Mouse (Mus musculus) embryonic facial prominence, embryonic 15.5 days (tissue): ENCODE measurements around the gene Hoxb3. TPM values are rescaled to one million over a fixed set of nuclear protein-coding genes. Genes with fewer than 3 reads are reported as not detected.

Source experiments
- ATAC-seq: fragments of 200-750 bp; cut with Nextera tagmentation; 2 replicates; pipeline ENCODE4 v1.8.0; 2017; ENCODE audit warnings: low read depth, moderate TSS enrichment; ENCODE audit not compliant: insufficient number of reproducible peaks, low FRiP score, low TSS enrichment
- H3K27ac ChIP-seq: fragments of 300-500 bp; sonication (generic); replicated peaks from 2 replicates; pipeline ENCODE4 v1.5.1; 2015; ENCODE audit warnings: mild to moderate bottlenecking, inconsistent platforms
- H3K27me3 ChIP-seq: fragments of 300-500 bp; sonication (generic); 2 replicates; pipeline ENCODE4 v1.6.1; 2015; ENCODE audit warnings: inconsistent platforms
- H3K36me3 ChIP-seq: fragments of 300-500 bp; sonication (generic); 2 replicates; pipeline ENCODE4 v1.6.1; 2015; ENCODE audit warnings: mild to moderate bottlenecking, inconsistent platforms
- H3K4me1 ChIP-seq: fragments of 300-500 bp; sonication (generic); 2 replicates; pipeline ENCODE4 v1.6.1; 2015; ENCODE audit warnings: inconsistent platforms
- H3K4me2 ChIP-seq: fragments of 300-500 bp; sonication (generic); replicated peaks from 2 replicates; pipeline ENCODE4 v1.6.1; 2015; ENCODE audit warnings: mild to moderate bottlenecking, inconsistent platforms
- H3K4me3 ChIP-seq: fragments of 300-500 bp; sonication (generic); replicated peaks from 2 replicates; pipeline ENCODE4 v1.5.1; 2015; ENCODE audit warnings: mild to moderate bottlenecking, inconsistent platforms
- H3K9ac ChIP-seq: fragments of 300-500 bp; sonication (generic); 2 replicates; pipeline ENCODE4 v1.6.1; 2015; ENCODE audit warnings: inconsistent platforms
- H3K9me3 ChIP-seq: fragments of 300-500 bp; sonication (generic); replicated peaks from 2 replicates; pipeline ENCODE4 v1.6.1; 2016; ENCODE audit warnings: inconsistent platforms
- WGBS: fragments of 180-500 bp; shearing (Covaris S2); methylation state at CpG from one replicate; pipeline ENCODE4 v1.1.7; 2015; 5-methylcytosine and 5-hydroxymethylcytosine counted together
- polyA plus RNA-seq: library from polyadenylated mRNA; unstranded; fragments of >200 nt; fragmentation: Nextera tagmentation; extraction: Ambion mirVana; gene quantifications from 2 replicates; pipeline ENCODE4 v1.2.1, GENCODE M21; 2015

The Hoxb3 gene
- polyA plus RNA-seq, 1 experiment from 2014 or later, result 0.07 TPM

GRCm38 (mm10) chr11:96290705-96291355 lies 32.3 kb upstream of the Hoxb3 start:
- H3K4me1 ChIP-seq, result peaks cover 2% of the 10 kb centered on the region; the same call in 1 of the 2 replicates
- no peak overlapping the region for H3K4me2 ChIP-seq
- no peak for ATAC-seq
- no peaks in the 10 kb centered on the region for H3K36me3 ChIP-seq
- H3K9me3 ChIP-seq, result no peaks in the 10 kb centered on the region
- no peak overlapping the region for H3K9ac ChIP-seq
- peaks cover 100% of the 10 kb centered on the region for H3K27me3 ChIP-seq
- 5% methylated on average over 17 of the region's 17 CpGs for WGBS
- no peak overlapping the region for H3K27ac ChIP-seq
- H3K4me3 ChIP-seq, result no peak overlapping the region

- ATAC-seq, result no peak
- 1% methylated on average over 22 of the region's 22 CpGs for WGBS
- H3K4me3 ChIP-seq, result no peak within 1 kb of the TSS
- no peak within 1 kb of the TSS for H3K27ac ChIP-seq
- no peak within 1 kb of the TSS for H3K4me2 ChIP-seq
- H3K27me3 ChIP-seq, result peaks cover 100% of the 10 kb centered on the region
- no peak within 1 kb of the TSS for H3K9ac ChIP-seq
- no peaks in the 10 kb centered on the region for H3K9me3 ChIP-seq
- peaks cover 2% of the 10 kb centered on the region; the same call in 1 of the 2 replicates for H3K4me1 ChIP-seq
- no peaks in the 10 kb centered on the region for H3K36me3 ChIP-seq
These were observed 31.2 kb upstream of the Hoxb3 start, which contains the start of gene Hoxb6 for GRCm38 (mm10) chr11:96291681-96292564. Gene Hoxb6 (plus strand): TSS chr11:96292476.

- Histone ChIP-seq H3K4me1 (peaks cover 2% of the 10 kb centered on the region; the same call in 1 of the 2 replicates), H3K27me3 (peaks cover 100% of the 10 kb centered on the region), H3K4me2 (no peak overlapping the region), H3K9ac (no peak overlapping the region), H3K27ac (no peak overlapping the region), H3K4me3 (no peak overlapping the region), H3K36me3 (no peaks in the 10 kb centered on the region), H3K9me3 (no peaks in the 10 kb centered on the region)
- ATAC-seq, result no peak
- under 1% methylated on average over 12 of the region's 12 CpGs for WGBS
These were observed 30.4 kb upstream of the Hoxb3 start for GRCm38 (mm10) chr11:96292565-96293301.

DNA sequence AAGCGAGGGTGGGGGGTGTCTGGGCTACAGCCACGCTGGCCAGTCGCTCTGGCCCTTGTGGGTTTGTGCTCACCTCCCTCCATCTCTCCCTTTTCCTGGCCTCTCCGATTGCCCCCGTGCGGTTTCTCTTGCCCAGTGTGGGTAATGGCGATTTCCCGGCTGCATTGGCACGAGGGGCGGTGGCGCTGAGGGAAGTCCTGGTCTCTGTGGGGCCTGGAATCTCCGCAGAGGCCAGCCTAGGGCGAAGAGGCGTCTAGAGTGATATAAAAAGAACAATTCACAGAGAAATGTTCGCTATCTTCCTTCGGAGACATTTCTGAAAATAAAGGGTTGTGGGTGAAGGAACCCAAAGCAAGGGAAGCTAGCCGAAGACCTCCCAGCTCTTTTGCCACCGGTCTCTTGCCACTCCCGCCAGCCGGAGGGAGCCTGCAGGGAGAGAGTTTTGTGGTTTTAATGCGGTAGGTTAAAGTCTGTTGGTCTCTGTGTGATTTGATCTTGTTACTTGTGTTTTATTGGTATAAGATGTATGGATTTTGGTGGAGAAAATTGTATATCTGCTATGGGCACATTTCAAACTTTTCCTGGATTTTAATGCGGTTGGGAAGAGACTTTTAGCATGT lies 29.7 kb upstream of the Hoxb3 start:
- Histone ChIP-seq H3K4me2 (no peak overlapping the region), H3K9ac (no peak overlapping the region)

DNA sequence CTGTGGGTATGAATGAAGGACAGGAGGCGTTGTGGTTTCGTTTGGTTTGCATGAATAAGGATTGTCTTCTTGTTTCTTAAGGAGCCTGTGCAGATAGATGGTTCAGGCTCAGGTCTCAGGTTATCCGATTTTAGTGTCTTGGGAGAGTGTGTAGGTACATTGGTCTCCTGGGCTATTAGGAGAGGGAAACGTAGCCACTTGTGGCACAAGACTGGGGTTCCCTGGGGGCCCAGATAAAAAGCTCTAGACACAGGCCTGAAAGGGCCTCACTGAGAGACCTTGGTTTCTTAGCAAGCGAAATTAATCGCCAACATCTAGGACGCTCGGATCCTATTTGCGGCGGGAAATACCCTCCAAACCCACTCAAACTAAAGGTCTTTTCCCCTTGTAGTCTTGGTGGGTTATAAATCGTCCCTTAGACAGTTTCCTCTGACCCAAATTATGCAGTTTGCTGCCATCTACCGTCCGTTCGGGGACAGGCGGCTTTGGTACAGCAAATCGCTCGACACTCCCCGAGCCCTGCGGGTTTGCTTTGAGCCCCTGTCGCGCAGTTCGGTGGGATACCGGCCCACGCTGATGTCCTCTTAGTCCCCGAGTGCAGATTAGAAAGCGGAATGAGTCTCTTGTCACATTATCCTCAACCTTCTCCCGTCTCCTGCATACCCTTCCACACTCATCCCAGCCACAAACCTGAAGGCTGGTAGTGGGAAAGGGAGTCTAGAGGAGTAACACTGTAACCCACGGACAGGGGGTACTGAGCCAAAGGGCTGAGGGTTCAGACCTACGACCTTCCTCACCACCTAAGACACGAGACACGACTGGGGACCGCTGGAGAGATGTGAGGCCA lies 28.7 kb upstream of the Hoxb3 start:
- Histone ChIP-seq H3K27ac (no peak overlapping the region), H3K9ac (no peak overlapping the region), H3K4me1 (peaks cover 8% of the 10 kb centered on the region; the same call in 1 of the 2 replicates), H3K27me3 (peaks cover 100% of the 10 kb centered on the region), H3K4me3 (no peak overlapping the region), H3K36me3 (no peaks in the 10 kb centered on the region), H3K4me2 (no peak overlapping the region), H3K9me3 (no peaks in the 10 kb centered on the region)
- WGBS, result under 1% methylated on average over 32 of the region's 32 CpGs
- no peak for ATAC-seq

More for the DNA sequence above, 29.7 kb upstream of the Hoxb3 start:
- H3K4me3 ChIP-seq, result no peak overlapping the region
- WGBS, result 1% methylated on average over 22 of the region's 22 CpGs
- H3K9me3 ChIP-seq, result no peaks in the 10 kb centered on the region
- peaks cover 100% of the 10 kb centered on the region for H3K27me3 ChIP-seq
- no peaks in the 10 kb centered on the region for H3K36me3 ChIP-seq
- no peak overlapping the region for H3K27ac ChIP-seq
- no peak for ATAC-seq
- H3K4me1 ChIP-seq, result peaks cover 2% of the 10 kb centered on the region; the same call in 1 of the 2 replicates

GRCm38 (mm10) chr11:96295092-96295835 lies 27.9 kb upstream of the Hoxb3 start:
- Histone ChIP-seq H3K27ac (no peak overlapping the region), H3K4me3 (no peak overlapping the region), H3K9ac (no peak overlapping the region), H3K36me3 (no peaks in the 10 kb centered on the region), H3K4me2 (no peak overlapping the region), H3K27me3 (peaks cover 100% of the 10 kb centered on the region), H3K4me1 (peaks cover 9% of the 10 kb centered on the region; the same call in 1 of the 2 replicates), H3K9me3 (no peaks in the 10 kb centered on the region)
- no peak for ATAC-seq
- under 1% methylated on average over 30 of the region's 30 CpGs for WGBS

DNA sequence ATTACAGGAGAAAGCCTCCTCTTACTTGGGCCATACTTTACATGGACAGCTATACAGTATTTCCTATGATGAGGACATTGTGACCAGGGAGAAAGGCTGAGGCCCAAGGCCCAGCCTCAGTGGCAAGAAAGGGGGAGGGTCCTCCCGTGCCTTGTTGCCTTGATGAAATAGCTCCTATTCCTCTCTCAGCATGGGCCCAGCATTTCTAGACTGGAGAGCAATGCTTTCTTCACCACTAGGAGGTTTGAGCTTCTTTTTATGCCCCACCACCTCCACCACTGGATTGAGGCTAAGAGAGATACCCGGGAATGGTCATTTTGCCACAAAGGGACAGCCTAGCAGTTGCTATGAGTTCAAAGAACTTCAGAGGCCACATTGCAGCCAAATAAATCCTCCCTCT lies 26.1 kb upstream of the Hoxb3 start:
- WGBS, result 2% methylated on average over 2 of the region's 2 CpGs
- no peaks in the 10 kb centered on the region for H3K9me3 ChIP-seq
- ATAC-seq, result no peak

GRCm38 (mm10) chr11:96297428-96297827 lies 25.7 kb upstream of the Hoxb3 start:
- ATAC-seq, result no peak
- H3K36me3 ChIP-seq, result no peaks in the 10 kb centered on the region
- H3K4me2 ChIP-seq, result no peak overlapping the region
- H3K4me3 ChIP-seq, result no peak overlapping the region
- H3K4me1 ChIP-seq, result peaks cover 14% of the 10 kb centered on the region; the same call in 1 of the 2 replicates
- 4% methylated on average over 3 of the region's 3 CpGs for WGBS
- peaks cover 100% of the 10 kb centered on the region for H3K27me3 ChIP-seq
- no peaks in the 10 kb centered on the region for H3K9me3 ChIP-seq
- H3K27ac ChIP-seq, result no peak overlapping the region
- no peak overlapping the region for H3K9ac ChIP-seq

More for the DNA sequence above, 26.1 kb upstream of the Hoxb3 start:
- Histone ChIP-seq H3K4me1 (peaks cover 14% of the 10 kb centered on the region; the same call in 1 of the 2 replicates), H3K4me2 (no peak overlapping the region), H3K9ac (no peak overlapping the region), H3K27ac (no peak overlapping the region), H3K4me3 (no peak overlapping the region), H3K27me3 (peaks cover 100% of the 10 kb centered on the region), H3K36me3 (no peaks in the 10 kb centered on the region)

GRCm38 (mm10) chr11:96297968-96298635 lies 25.0 kb upstream of the Hoxb3 start:
- H3K4me2 ChIP-seq, result no peak overlapping the region
- ATAC-seq, result no peak

More at GRCm38 (mm10) chr11:96297968-96298635, 25.0 kb upstream of the Hoxb3 start:
- no peak overlapping the region for H3K4me3 ChIP-seq
- peaks cover 100% of the 10 kb centered on the region for H3K27me3 ChIP-seq
- H3K27ac ChIP-seq, result no peak overlapping the region
- H3K9ac ChIP-seq, result no peak overlapping the region
- 1% methylated on average over 11 of the region's 11 CpGs for WGBS
- H3K4me1 ChIP-seq, result peaks cover 14% of the 10 kb centered on the region; the same call in 1 of the 2 replicates
- H3K9me3 ChIP-seq, result no peaks in the 10 kb centered on the region
- no peaks in the 10 kb centered on the region for H3K36me3 ChIP-seq
